Mouse (Mus musculus) testis, adult 2 months (tissue): ENCODE results near the gene Reep1. TPM values are rescaled to one million over a fixed set of nuclear protein-coding genes. Genes with fewer than 3 reads are reported as not detected.

Experiments
- H3K27ac ChIP-seq: fragments of 200-500 bp; 2 replicates; pipeline ENCODE4 v1.5.1; 2012; ENCODE audit warnings: low read depth, low read length; ENCODE audit not compliant: control insufficient read depth, insufficient read depth
- H3K27me3 ChIP-seq: fragments of 200-500 bp; 2 replicates; pipeline ENCODE4 v1.6.1; 2012; ENCODE audit warnings: mild to moderate bottlenecking, low read length, moderate library complexity; ENCODE audit not compliant: control insufficient read depth, insufficient read depth
- H3K36me3 ChIP-seq: fragments of 200-500 bp; 2 replicates; pipeline ENCODE4 v1.6.1; 2012; ENCODE audit warnings: mild to moderate bottlenecking, low read length; ENCODE audit not compliant: control insufficient read depth, insufficient read depth
- H3K4me1 ChIP-seq: fragments of 200-500 bp; 2 replicates; pipeline ENCODE4 v1.6.1; 2012; ENCODE audit warnings: low read length; ENCODE audit not compliant: control insufficient read depth, insufficient read depth
- H3K4me3 ChIP-seq: fragments of 200-500 bp; 2 replicates; pipeline ENCODE4 v1.5.1; 2012; ENCODE audit warnings: low read depth, mild to moderate bottlenecking, low read length, moderate library complexity, mixed read lengths; ENCODE audit not compliant: control insufficient read depth
- CTCF ChIP-seq: fragments of 200-500 bp; IDR thresholded peaks from 2 replicates; pipeline ENCODE4 v1.5.1; 2012; ENCODE audit warnings: low read depth, mild to moderate bottlenecking, inconsistent platforms, low read length, moderate library complexity; ENCODE audit not compliant: control insufficient read depth, insufficient read depth, insufficient replicate concordance
- POLR2A ChIP-seq: fragments of 200-500 bp; IDR thresholded peaks from 2 replicates; pipeline ENCODE4 v1.6.1; 2012; ENCODE audit warnings: low read depth, mild to moderate bottlenecking, inconsistent platforms, low read length, moderate library complexity; ENCODE audit not compliant: control insufficient read depth
- polyA plus RNA-seq: library from polyadenylated mRNA; depleted of rRNA; stranded (reverse); fragments of >200 nt; gene quantifications from 2 replicates; pipeline ENCODE4 v1.2.3, GENCODE M21; 2012

Gene Reep1
- polyA plus RNA-seq, 1 experiment: 34.3 TPM

DNA sequence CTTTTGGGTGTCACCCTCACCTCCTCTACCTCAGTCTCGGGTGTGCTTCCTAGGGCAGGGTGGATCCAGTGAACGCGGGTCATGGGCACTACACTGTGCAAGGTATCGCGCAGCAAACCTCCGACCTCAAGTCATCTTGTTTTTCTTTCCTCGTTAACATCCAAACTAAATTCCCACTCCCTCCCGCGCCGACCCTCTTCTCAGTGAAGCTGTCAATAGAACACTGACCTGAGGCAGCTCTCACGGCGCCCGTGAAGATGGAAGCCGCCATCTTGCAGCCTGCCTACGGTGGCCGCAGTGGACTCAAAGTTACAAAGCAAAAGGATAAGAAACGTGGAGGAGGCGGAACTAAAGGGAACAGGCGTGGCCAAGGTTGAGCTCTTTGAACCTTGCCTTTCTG lies 116.1 kb downstream of the Reep1 start:
- peaks cover 4% of the 10 kb centered on the region; the same call in 1 of the 2 replicates for H3K4me1 ChIP-seq
- H3K27ac ChIP-seq: peak overlapping the region; percentile 95
- no peaks in the 10 kb centered on the region for H3K27me3 ChIP-seq
- H3K4me3 ChIP-seq: peak overlapping the region; percentile 100
- no peaks in the 10 kb centered on the region for H3K36me3 ChIP-seq
- peak; percentile 77 for TF ChIP-seq POLR2A
- no peak for TF ChIP-seq CTCF

DNA sequence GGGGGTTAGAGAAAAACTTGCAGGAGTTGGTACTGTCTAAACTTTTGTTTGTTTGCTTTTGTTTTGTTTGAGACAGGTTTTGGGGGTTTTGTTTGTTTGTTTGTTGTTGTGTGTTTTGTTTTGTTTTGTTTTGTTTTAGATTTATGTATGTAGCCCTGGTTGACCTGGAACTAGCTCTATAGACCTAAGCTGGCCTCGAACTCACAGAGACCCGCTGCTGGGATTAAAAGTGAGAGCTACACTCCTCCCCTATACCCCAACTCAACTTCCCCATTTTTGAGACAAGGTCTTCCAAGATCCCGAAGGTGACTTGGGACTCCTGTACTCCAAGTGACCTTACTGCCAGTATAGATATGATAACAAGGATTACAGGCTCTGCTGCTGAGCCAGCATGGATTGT lies 116.6 kb downstream of the Reep1 start:
- no peaks in the 10 kb centered on the region for H3K36me3 ChIP-seq
- H3K4me3 ChIP-seq: peak overlapping the region; percentile 100
- H3K4me1 ChIP-seq: peaks cover 4% of the 10 kb centered on the region; the same call in 1 of the 2 replicates
- no peaks in the 10 kb centered on the region for H3K27me3 ChIP-seq
- peak overlapping the region; percentile 95 for H3K27ac ChIP-seq
- no peak for TF ChIP-seq CTCF
- TF ChIP-seq POLR2A: no peak

DNA sequence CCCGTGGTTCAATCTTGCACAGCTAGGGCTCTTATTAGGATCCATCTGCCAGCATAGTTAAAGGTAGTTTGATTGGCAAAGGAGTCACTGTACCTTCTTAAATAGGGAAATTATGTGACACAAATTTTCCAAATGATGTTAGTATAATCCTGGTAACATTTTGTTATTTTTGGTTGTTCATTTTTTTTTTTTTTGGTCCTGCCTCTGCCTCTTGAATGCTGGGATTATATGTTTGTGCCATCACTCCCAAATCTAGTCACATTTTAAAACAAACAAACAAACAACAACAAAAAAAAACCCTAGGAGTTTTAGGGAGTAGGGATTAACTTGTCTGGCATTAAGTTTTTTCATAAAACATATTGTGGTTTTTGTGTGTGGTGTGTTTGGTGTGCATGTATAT lies 119.5 kb downstream of the Reep1 start, which contains the start of gene Mrpl35:
Mrpl35 (minus strand) TSS at position 101 of the 400 bp plus-strand sequence.
- Histone ChIP-seq H3K27me3 (no peaks in the 10 kb centered on the region), H3K27ac (no peak within 1 kb of the TSS), H3K4me3 (no peak within 1 kb of the TSS), H3K4me1 (peaks cover 4% of the 10 kb centered on the region; the same call in 1 of the 2 replicates), H3K36me3 (no peaks in the 10 kb centered on the region)
- TF ChIP-seq POLR2A (no peak), CTCF (no peak)

DNA sequence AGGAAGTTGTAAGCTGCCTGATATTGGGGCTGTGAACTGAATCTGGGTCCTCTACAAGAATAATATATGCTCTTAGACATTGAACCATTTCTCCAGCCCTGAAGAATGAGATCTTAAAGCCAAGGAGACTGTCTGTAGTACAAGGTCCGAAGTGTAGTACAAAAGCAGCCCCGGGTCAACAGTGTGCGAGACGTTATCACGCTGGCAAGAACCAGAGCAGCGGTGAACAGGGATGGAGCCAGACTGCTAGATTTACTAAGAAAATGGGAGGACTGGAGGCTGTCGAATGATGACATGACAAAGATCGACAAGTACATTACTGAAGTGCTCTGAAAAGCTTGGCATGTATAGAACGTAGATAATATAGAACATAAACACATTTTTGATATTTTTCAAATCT lies 122.4 kb downstream of the Reep1 start:
- Histone ChIP-seq H3K27me3 (no peaks in the 10 kb centered on the region), H3K36me3 (no peaks in the 10 kb centered on the region), H3K4me1 (no peaks in the 10 kb centered on the region), H3K27ac (no peak overlapping the region), H3K4me3 (peak overlapping the region; percentile 64)
- no peak for TF ChIP-seq POLR2A
- TF ChIP-seq CTCF: no peak

DNA sequence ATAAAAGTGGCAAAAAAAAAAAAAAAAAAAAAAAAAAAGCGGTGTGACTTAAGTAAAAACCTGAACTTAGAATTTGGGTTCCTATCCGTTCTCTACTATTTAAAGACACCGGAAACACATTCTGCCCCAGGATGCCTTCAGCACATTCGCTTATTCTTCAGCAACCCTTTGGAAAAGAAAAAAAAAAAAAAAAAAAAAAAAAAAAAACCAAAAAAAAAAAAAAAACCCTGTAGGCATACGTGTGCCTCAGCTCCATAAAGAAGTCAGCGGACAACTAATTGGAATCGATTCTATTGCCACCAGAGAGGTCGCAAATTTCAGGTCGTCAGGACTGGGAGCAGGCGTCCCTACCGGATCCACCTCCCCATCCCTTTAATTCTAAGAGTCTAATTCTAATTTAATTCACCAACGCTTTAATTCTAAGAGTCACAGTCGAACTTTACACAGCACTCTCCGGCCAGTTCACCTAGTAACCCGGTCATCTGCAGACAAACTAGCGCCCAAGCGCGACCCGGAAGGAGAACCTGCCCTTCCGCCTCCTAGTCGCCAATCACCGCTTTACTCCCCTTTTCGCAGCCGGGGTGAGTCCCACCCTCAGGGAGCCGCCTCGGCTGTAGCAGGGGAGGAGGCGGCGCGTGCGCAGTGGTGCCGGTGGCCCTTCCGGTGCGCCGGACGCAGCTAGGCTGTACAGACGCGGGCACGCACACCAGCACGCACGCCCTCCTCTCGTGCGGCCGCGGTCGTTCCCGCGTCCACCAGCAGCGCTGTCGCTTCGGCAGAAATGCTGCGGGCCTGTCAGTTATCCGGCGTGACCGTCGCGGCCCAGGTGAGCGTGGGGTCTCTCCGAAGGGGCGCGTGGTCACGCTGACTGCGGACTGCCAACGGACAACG lies 123.6 kb downstream of the Reep1 start, which contains the start of gene Immt:
Immt (plus strand) TSS at position 642 of the 891 bp plus-strand sequence.
- Histone ChIP-seq H3K27me3 (no peaks in the 10 kb centered on the region), H3K27ac (peak within 1 kb of the TSS; percentile 99), H3K4me3 (peak within 1 kb of the TSS; percentile 97), H3K36me3 (no peaks in the 10 kb centered on the region), H3K4me1 (no peaks in the 10 kb centered on the region)
- TF ChIP-seq CTCF (no peak), POLR2A (peak; percentile 98)

- TF ChIP-seq POLR2A (no peak; the same call in 1 of the 2 replicates), CTCF (no peak)
- no peaks in the 10 kb centered on the region for H3K36me3 ChIP-seq
Measured at GRCm38 (mm10) chr6:71831581-71831960, 124.2 kb downstream of the Reep1 start.

DNA sequence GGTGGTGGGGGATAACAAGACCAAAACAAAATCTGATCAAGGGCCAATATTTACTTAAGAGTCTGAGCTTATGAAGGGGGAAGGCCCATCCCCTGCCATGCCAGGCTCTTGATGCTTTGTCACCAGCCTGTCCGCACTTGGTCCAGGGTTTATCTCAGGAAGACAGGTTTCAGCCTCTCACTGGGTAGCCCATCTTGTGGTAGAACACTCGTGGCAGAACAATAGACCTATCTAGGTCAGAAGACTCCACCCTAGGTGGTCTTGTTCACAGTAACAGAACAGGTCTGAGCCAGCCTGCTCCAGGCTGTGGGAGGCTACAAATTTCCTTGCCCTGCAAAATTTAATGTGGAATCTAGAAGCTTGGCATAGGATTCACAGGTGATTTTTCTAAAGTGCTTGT lies 129.4 kb downstream of the Reep1 start:
- H3K27ac ChIP-seq: peak overlapping the region; percentile 46; the same call in 1 of the 2 replicates
- no peaks in the 10 kb centered on the region for H3K27me3 ChIP-seq
- no peaks in the 10 kb centered on the region for H3K4me1 ChIP-seq
- H3K4me3 ChIP-seq: peak overlapping the region; percentile 51
- H3K36me3 ChIP-seq: no peaks in the 10 kb centered on the region
- no peak for TF ChIP-seq POLR2A
- no peak for TF ChIP-seq CTCF

More at GRCm38 (mm10) chr6:71831581-71831960, 124.2 kb downstream of the Reep1 start:
- Histone ChIP-seq H3K27ac (peak overlapping the region; percentile 99), H3K4me3 (peak overlapping the region; percentile 97), H3K4me1 (no peaks in the 10 kb centered on the region), H3K27me3 (no peaks in the 10 kb centered on the region)
